Mouse (Mus musculus): Measurements from ENCODE around the gene Spata31d1d. TPM values are rescaled to one million over a fixed set of nuclear protein-coding genes. Genes with fewer than 3 reads are reported as not detected.
"Not testable (repeated sequence)": the region's sequence is repeated elsewhere in the genome, so short reads cannot be mapped to it uniquely, and the experiment has no call there.

The Spata31d1d gene
- not detected in 2 replicates for polyA plus RNA-seq (2015; fragmentation: Nextera tagmentation; extraction: Ambion mirVana)

DNA sequence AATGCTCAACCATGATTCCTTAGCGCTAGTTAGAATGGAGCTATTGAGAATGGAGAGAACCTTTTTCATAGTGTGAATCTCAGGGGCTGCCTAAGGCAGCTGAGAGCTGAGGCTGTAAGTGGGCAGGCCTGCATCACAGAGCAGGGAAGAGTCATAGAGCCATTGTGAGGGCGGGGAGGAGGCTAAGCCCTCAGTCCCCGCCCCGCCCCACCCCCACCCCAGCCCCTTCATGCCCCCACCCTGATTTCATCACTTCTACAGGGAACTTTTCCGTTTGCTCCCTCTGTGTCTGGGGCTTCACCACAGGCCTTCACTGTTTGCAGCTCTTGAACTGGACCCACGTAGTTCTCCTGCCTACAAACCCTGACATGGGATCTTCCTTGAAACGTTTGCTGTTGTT lies at the start of gene Spata31d1d:
TSS of gene Spata31d1d (minus strand) at position 101 of the 400 bp plus-strand sequence.
- Histone ChIP-seq H3K36me3 (no peaks in the 10 kb centered on the region), H3K4me1 (replicated peaks) (0 out of 2 replicates have a peak, but pooled peaks cover 2% of the 10 kb centered on the region), H3K4me3 (no peak within 1 kb of the TSS), H3K27me3 (0 out of 2 replicates have a peak, but pooled peaks cover 7% of the 10 kb centered on the region), H3K9me3 (no peaks in the 10 kb centered on the region), H3K4me2 (no peak within 1 kb of the TSS), H3K27ac (no peak within 1 kb of the TSS), H3K9ac (no peak within 1 kb of the TSS)
- WGBS = 54% methylated on average over 7 of the region's 7 CpGs
- no peak for ATAC-seq (ENCODE audit: low FRiP score)

DNA sequence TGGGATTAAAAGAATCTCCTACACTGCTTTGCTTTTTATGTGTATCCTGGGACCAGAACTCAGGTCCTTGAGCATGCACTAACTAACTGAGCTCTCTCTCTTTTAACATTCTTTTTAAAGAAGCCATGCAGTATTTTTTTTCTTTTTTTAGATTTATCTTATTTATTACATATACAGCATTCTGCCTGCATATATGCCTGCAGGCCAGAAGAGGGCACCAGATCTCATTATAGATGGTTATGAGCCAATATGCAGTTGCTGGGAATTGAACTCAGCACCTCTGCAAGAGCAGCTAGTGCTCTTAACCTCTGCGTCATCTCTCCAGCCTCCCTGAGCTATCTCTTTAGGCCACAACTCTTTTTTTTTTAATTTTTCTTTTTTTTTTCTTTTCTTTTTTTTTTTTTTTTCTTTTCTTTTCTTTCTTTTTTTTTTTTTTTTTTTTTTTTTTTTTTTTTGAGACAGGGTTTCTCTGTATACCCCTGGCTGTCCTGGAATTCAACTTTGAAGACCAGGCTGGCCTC lies 48.3 kb upstream of the Spata31d1d start:
- not testable (repeated sequence) for H3K4me3 ChIP-seq; H3K4me2 ChIP-seq; H3K27ac ChIP-seq; H3K4me1 ChIP-seq (replicated peaks); ATAC-seq (ENCODE audit: low FRiP score); H3K9ac ChIP-seq; H3K27me3 ChIP-seq; H3K9me3 ChIP-seq
- WGBS = 84% methylated on average over 1 of the region's 1 CpGs
- peaks cover 97% of the 10 kb centered on the region for H3K36me3 ChIP-seq

DNA sequence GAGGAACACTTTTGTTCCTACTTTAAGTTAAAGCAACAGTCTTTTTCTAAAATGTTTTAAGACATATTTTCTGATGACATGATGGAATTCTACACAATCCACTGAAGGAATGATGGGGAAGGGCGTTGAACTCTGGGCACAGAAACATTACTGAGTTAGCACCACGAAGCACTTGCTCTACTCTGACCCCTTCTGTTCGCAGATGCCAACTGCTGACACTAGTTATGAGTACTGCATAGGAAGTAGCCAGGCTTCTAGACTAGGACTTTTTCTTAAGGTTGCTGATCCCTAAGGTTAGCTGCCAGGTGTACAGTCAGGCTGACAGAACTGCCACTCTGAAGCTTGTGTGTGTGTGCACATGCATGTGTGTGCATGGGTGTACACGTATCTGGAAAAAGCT lies 47.7 kb upstream of the Spata31d1d start:
- Histone ChIP-seq H3K9me3 (no peaks in the 10 kb centered on the region), H3K36me3 (peaks cover 94% of the 10 kb centered on the region), H3K4me2 (no peak overlapping the region), H3K4me3 (no peak overlapping the region), H3K9ac (no peak overlapping the region), H3K27me3 (no peaks in the 10 kb centered on the region), H3K27ac (no peak overlapping the region), H3K4me1 (replicated peaks) (no peaks in the 10 kb centered on the region)
- no peak for ATAC-seq (ENCODE audit: low FRiP score)
- 88% methylated on average over 4 of the region's 4 CpGs for WGBS

DNA sequence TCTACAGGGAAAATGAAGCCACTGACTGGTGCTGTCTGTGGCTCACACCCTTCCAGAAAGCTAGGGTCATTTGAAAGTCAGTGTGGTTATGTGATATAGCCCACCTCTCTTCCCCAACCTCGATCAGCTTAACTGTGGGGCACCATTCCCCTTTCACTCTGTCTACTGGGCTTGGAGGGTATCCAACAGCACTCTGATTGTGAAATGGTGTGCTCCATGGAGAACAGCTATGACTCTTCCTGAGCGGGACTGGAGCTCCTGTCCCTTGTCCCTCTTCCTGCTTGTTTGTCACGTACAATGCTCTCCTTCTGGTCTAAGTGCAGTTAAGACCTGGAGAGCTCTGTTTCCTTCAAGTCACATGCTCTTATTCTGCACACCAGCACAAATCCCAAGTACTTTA lies 43.6 kb upstream of the Spata31d1d start:
- 76% methylated on average over 3 of the region's 3 CpGs for WGBS
- Histone ChIP-seq H3K36me3 (peaks cover 79% of the 10 kb centered on the region), H3K4me2 (no peak overlapping the region), H3K27me3 (no peaks in the 10 kb centered on the region), H3K27ac (no peak overlapping the region), H3K4me3 (no peak overlapping the region), H3K9me3 (no peaks in the 10 kb centered on the region), H3K9ac (no peak overlapping the region), H3K4me1 (replicated peaks) (peaks cover 13% of the 10 kb centered on the region)
- no peak for ATAC-seq (ENCODE audit: low FRiP score)

DNA sequence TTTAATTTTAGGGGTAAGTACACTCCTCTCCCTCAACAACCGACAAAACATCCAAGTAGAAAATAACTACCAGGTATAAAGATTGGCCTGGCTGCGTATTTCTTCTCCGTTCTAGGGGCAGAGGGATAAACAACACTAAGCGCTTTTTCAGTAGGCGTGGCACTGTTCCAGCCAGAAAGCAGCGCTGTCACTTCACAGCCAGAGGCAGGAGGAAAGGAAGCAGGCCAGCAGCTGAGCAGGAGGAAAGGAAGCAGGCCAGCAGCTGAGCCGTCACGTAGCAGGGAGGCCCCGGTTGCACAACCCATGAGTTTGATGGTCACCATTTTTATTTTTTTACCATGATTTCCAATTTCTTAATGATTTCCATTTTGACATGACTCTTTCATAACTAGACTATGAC lies 39.7 kb upstream of the Spata31d1d start:
- H3K27me3 ChIP-seq = no peaks in the 10 kb centered on the region
- no peak for ATAC-seq (ENCODE audit: low FRiP score)
- H3K27ac ChIP-seq = peak overlapping the region; percentile 96
- 72% methylated on average over 9 of the region's 9 CpGs for WGBS
- H3K36me3 ChIP-seq = peaks cover 42% of the 10 kb centered on the region
- H3K4me3 ChIP-seq = no peak overlapping the region
- peaks cover 41% of the 10 kb centered on the region for H3K4me1 ChIP-seq (replicated peaks)
- no peak overlapping the region for H3K4me2 ChIP-seq
- H3K9ac ChIP-seq = peak overlapping the region; percentile 81
- H3K9me3 ChIP-seq = no peaks in the 10 kb centered on the region

DNA sequence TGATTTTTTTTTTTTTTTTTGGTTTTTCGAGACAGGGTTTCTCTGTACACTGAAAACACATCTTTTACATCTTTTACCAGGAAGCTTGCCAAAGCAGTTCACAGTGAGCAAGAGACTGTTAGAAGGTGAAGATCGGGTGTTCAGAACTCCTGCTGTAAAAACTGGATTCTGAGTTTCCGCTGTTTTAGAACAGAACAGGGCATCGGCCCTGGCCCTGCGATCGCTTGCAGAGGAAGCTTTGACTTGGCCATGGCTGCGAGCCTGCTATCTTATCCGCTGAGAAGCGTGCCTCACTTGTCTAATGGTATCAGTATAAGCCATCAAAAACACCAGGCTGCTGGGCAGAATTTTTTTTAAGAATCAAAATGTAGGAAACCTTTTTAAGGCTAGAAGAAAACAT lies 39.3 kb upstream of the Spata31d1d start:
- Histone ChIP-seq H3K4me1 (replicated peaks) (peaks cover 45% of the 10 kb centered on the region), H3K9me3 (no peaks in the 10 kb centered on the region), H3K4me3 (peak overlapping the region; percentile 85), H3K4me2 (peak overlapping the region; percentile 80), H3K36me3 (peaks cover 38% of the 10 kb centered on the region), H3K27me3 (no peaks in the 10 kb centered on the region), H3K9ac (peak overlapping the region; percentile 81), H3K27ac (peak overlapping the region; percentile 96)
- 71% methylated on average over 9 of the region's 9 CpGs for WGBS
- no peak for ATAC-seq (ENCODE audit: low FRiP score)

DNA sequence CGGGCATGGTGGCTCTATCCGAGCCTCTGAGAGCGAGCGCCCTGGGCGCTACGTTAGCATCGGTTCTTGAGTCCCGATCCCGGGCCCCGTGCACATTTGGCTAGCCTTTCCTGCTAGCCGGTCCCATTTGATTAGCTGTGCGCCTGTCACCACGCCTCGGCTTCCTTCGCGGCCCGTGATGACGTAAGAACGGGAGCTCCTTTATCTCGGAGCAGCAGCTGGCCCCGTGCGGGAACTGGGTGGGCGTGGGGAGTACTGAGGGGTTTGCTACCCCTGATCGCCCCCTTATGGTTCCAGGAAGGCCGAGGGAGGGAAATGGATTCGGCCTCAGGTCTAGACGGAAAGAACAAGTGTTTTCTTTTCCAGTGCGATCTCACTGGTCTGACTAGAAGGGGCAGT lies 38.6 kb upstream of the Spata31d1d start:
- ATAC-seq (ENCODE audit: low FRiP score) = peak; percentile 92
- Histone ChIP-seq H3K9ac (peak overlapping the region; percentile 81), H3K4me1 (replicated peaks) (peaks cover 49% of the 10 kb centered on the region), H3K36me3 (peaks cover 32% of the 10 kb centered on the region), H3K9me3 (no peaks in the 10 kb centered on the region), H3K27me3 (no peaks in the 10 kb centered on the region), H3K27ac (peak overlapping the region; percentile 96), H3K4me2 (peak overlapping the region; percentile 80), H3K4me3 (peak overlapping the region; percentile 85)
- WGBS = under 1% methylated on average over 28 of the region's 28 CpGs

DNA sequence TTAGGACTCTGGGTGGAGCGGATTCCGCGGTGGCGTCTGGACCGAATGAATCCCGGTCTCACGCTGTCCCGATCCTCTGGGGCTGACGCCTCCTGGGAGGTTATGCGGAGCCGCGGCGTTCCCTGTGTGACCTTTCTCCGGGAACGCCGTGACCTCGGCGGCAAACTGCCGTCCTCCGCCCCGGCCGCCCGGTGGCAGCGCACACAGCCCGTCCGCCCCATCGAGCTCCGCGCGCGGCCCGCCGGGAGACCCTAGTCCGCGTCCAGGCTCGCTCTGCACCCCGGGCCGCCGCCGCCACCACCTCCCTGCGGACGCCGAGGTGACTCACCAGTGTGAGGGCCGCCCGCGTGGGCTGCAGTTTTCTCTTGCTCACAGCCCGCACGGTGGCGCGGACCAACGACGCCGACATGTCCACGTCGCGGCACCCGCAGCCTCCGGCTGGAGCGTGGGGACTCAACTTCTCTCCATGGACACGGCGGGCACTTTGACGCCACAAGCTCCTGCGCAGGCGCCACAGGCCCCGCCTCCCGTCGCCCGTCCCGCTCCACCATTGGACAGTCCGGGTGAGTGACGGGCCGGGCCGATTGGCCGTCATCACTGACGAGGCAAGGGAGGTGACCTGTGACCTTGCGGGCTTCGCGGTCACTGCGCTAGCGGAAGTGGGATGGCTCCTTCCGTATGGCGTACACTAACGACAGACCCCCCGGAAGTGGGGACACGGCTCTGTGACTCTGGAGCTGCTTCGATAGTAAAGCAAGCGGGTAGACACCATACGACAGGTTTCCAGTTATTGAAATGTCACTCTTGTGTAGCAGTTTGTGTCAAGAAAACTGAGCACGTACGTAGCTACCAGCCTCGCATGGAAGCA lies 38.0 kb upstream of the Spata31d1d start, which contains the start of gene Isca1:
TSS of gene Isca1 (minus strand) at position 515 of the 868 bp plus-strand sequence.
- Histone ChIP-seq H3K36me3 (peaks cover 26% of the 10 kb centered on the region), H3K9me3 (no peaks in the 10 kb centered on the region), H3K27ac (peak within 1 kb of the TSS; percentile 96), H3K4me1 (replicated peaks) (peaks cover 49% of the 10 kb centered on the region), H3K4me2 (peak within 1 kb of the TSS; percentile 80), H3K27me3 (no peaks in the 10 kb centered on the region), H3K9ac (peak within 1 kb of the TSS; percentile 90), H3K4me3 (peak within 1 kb of the TSS; percentile 85)
- WGBS = under 1% methylated on average over 84 of the region's 91 CpGs
- ATAC-seq (ENCODE audit: low FRiP score) = peak; percentile 98

DNA sequence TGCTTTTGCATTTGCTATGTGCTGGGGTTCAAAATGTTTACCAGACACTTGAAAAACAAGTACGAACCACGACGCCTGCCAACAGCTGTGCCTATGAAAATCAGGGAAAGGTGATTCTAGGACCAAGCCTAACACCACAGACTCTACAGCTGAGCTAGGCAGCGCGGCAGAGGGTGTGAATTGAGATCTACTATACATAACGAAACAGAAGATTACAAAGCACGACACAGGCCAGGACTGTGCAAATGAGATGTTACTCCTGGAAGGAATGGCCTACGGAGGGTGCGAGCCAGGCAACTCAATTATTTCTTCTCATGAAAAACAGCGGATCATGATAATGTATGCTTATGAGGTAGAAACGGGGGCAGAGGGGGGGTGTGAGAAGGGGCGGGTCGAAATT lies 37.0 kb upstream of the Spata31d1d start:
- H3K9me3 ChIP-seq = no peaks in the 10 kb centered on the region
- H3K27me3 ChIP-seq = no peaks in the 10 kb centered on the region
- H3K4me3 ChIP-seq = peak overlapping the region; percentile 85
- H3K9ac ChIP-seq = peak overlapping the region; percentile 90
- H3K36me3 ChIP-seq = peaks cover 20% of the 10 kb centered on the region
- H3K4me2 ChIP-seq = peak overlapping the region; percentile 80
- ATAC-seq (ENCODE audit: low FRiP score) = no peak
- peaks cover 49% of the 10 kb centered on the region for H3K4me1 ChIP-seq (replicated peaks)
- H3K27ac ChIP-seq = 0 out of 2 replicates have a peak overlapping the region, but pooled peaks have one; percentile 96
- WGBS = 38% methylated on average over 13 of the region's 13 CpGs

DNA sequence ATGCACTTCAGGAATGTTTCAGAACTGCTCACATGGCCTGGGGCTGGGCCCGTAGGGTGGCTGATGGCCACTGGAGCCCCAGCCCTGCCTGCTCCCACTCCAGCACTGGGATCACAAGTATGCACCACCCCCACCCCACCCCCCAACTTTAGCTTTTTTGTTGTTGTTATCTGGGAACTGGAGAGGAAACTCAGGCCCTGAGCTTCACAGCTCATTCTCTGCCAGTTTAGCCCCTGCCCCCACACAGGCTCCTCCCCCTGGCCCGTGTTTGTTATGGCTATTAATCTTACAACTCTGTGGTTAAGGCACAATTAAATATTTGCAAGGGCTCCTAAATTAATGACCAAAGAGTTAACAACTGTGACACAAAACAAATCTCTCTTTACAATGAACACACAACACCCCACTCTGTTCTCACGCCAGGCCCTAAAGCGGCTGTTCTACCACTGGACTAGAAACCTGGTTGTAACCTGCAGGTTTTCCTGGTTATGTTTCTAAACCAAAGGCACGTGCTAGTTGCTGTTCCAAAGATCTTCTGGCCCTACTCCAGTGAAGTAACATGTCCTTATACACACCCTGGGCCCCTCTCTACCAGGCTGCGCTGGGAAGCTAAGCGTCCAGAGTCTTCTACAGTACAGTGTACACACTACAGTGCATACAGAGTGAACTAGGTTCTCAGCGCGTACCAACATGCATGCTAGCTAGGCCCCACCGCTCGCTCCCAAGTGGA lies 35.4 kb upstream of the Spata31d1d start:
- peak overlapping the region; percentile 51 for H3K9ac ChIP-seq
- peaks cover 49% of the 10 kb centered on the region for H3K4me1 ChIP-seq (replicated peaks)
- H3K9me3 ChIP-seq = no peaks in the 10 kb centered on the region
- 78% methylated on average over 11 of the region's 11 CpGs for WGBS
- no peak overlapping the region for H3K4me3 ChIP-seq
- peaks cover 18% of the 10 kb centered on the region for H3K36me3 ChIP-seq
- peak overlapping the region; percentile 80 for H3K4me2 ChIP-seq
- H3K27ac ChIP-seq = peak overlapping the region; percentile 30
- no peak for ATAC-seq (ENCODE audit: low FRiP score)
- no peaks in the 10 kb centered on the region for H3K27me3 ChIP-seq

DNA sequence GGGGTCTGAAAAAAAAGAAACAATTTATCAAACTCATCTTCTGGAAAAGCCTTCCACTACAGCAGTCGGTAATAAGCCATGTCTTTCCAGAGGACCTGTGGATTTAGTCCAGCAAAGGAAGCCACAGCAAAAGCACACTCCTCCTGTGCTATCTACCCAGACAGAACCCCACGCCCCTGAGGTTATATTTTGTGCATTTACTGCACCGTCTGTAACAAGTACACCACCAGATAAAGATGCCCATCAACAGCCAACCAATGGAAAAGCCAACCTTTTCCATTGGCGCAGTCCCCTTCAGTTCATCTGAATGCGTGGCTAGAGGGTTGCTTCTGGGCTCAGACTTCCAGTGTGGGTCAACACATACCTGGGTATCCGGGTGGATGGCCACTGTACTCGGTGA lies 31.2 kb upstream of the Spata31d1d start:
- H3K36me3 ChIP-seq = peaks cover 47% of the 10 kb centered on the region
- ATAC-seq (ENCODE audit: low FRiP score) = no peak

DNA sequence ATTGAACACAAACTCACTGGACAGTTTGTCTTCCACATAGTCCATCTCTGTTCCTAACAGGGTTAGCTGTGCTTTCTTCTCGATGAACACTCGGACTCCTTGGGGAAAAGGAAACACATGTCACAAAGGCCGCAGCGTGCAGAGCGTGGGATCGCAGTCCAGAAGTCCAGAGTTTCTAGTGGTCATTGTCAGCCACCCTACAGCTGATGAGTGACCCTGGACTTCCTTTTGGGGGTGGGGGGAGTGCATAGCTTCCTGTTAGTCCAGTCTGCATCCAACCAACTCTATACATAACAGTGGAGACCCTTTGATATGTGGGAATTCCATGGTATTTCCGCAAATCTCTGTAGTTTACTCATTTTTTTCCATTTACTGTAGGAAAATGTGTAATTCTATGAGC lies 25.4 kb upstream of the Spata31d1d start:
- peaks cover 59% of the 10 kb centered on the region for H3K36me3 ChIP-seq
- H3K4me3 ChIP-seq = no peak overlapping the region
- H3K4me2 ChIP-seq = no peak overlapping the region
- H3K27me3 ChIP-seq = no peaks in the 10 kb centered on the region
- no peak for ATAC-seq (ENCODE audit: low FRiP score)
- no peak overlapping the region for H3K27ac ChIP-seq
- H3K4me1 ChIP-seq (replicated peaks) = no peaks in the 10 kb centered on the region
- no peak overlapping the region for H3K9ac ChIP-seq
- 98% methylated on average over 7 of the region's 7 CpGs for WGBS
- H3K9me3 ChIP-seq = no peaks in the 10 kb centered on the region

More for the DNA sequence above, 31.2 kb upstream of the Spata31d1d start:
- no peak overlapping the region for H3K9ac ChIP-seq
- H3K27me3 ChIP-seq = no peaks in the 10 kb centered on the region
- H3K9me3 ChIP-seq = no peaks in the 10 kb centered on the region
- no peak overlapping the region for H3K4me2 ChIP-seq
- 96% methylated on average over 7 of the region's 7 CpGs for WGBS
- H3K27ac ChIP-seq = no peak overlapping the region
- H3K4me1 ChIP-seq (replicated peaks) = peaks cover 24% of the 10 kb centered on the region
- H3K4me3 ChIP-seq = no peak overlapping the region
